Mouse (Mus musculus): Measurements from ENCODE around the gene Zdhhc23. TPM values are rescaled to one million over a fixed set of nuclear protein-coding genes. Genes with fewer than 3 reads are reported as not detected.

Gene Zdhhc23
- polyA plus RNA-seq, 1 experiment from 2014 or later, result 0.81 TPM

Small RNAs within 50 kb of the gene (microRNA-seq; reads per million reads assigned to microRNA genes)
- not detected for gene Mir3470b

Other genes starting within 250 kb of the Zdhhc23 start
- not detected in 2 replicates for gene Drd3, start 225.8 kb downstream of the Zdhhc23 start, polyA plus RNA-seq (2015; fragmentation: Nextera tagmentation; extraction: Ambion mirVana)
- 9.1 and 9.8 TPM in 2 replicates for gene Ccdc191, start 90.0 kb downstream of the Zdhhc23 start, polyA plus RNA-seq (2015; fragmentation: Nextera tagmentation; extraction: Ambion mirVana)
- gene Qtrt2, start 53.0 kb downstream of the Zdhhc23 start, polyA plus RNA-seq (2015; fragmentation: Nextera tagmentation; extraction: Ambion mirVana), result 13.7 and 14.9 TPM in 2 replicates
- gene Gramd1c, start 83.6 kb upstream of the Zdhhc23 start, polyA plus RNA-seq (2015; fragmentation: Nextera tagmentation; extraction: Ambion mirVana), result 4.6 and 5.5 TPM in 2 replicates
- 32.6 and 34.8 TPM in 2 replicates for gene Atp6v1a, start 159.9 kb upstream of the Zdhhc23 start, polyA plus RNA-seq (2015; fragmentation: Nextera tagmentation; extraction: Ambion mirVana)
- 72.0 and 78.1 TPM in 2 replicates for gene Naa50, start 160.0 kb upstream of the Zdhhc23 start, polyA plus RNA-seq (2015; fragmentation: Nextera tagmentation; extraction: Ambion mirVana)
- 1.6 and 1.7 TPM in 2 replicates for gene Usf3, start 193.5 kb upstream of the Zdhhc23 start, polyA plus RNA-seq (2015; fragmentation: Nextera tagmentation; extraction: Ambion mirVana)